Comparison of ENCODE assay signal across 8 mouse cellular contexts in the genomic region with DNA sequence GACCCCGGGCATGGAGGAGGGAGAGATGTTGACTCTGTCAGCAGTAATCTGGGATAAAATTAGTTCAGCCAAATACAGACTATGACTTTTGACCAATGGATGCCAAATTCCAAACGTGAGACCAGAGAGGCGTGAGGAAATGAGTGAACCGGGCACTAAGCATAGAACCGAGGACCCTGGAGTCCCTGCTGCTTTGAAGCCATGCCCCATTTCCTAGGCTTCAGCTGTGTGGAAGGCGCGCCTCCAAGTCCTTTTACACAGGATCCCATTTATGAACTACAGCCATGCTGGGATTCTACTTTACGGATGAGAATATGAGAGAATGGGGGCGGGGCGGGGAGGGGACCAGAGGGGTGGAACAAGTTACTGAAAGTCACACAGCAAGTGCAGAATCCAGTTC.
DNase-seq lines count a peak whose midpoint lies in the region; ATAC-seq and TF ChIP-seq lines count a peak whose summit lies in the region.

No protein-coding gene starts in this region.

- ATAC-seq in heart, embryonic 14.5 days (ENCODE audit: insufficient number of reproducible peaks, insufficient read depth, low FRiP score, low read depth): no peak
- ATAC-seq in midbrain, embryonic 12.5 days (ENCODE audit: low FRiP score, low read depth): no peak
- ATAC-seq in midbrain, embryonic 13.5 days: no peak
- no peak for ATAC-seq in hindbrain, embryonic 15.5 days (ENCODE audit: low FRiP score, low read depth)
- peak; percentile 24; the same call in 1 of the 2 replicates for ATAC-seq in stomach, embryonic 16.5 days (ENCODE audit: insufficient read depth, low FRiP score)

- no peak overlapping the region for H3K4me3 ChIP-seq in heart, embryonic 14.5 days (ENCODE audit: control insufficient read depth in 1 of 2, insufficient read depth in 1 of 2, low read depth in 1 of 2, low read length in 2 of 2)
- no peak overlapping the region for H3K4me3 ChIP-seq in midbrain, embryonic 12.5 days
- H3K4me3 ChIP-seq in midbrain, embryonic 13.5 days (replicated peaks): no peak overlapping the region
- no peak overlapping the region for H3K4me3 ChIP-seq in hindbrain, embryonic 15.5 days
- no peak overlapping the region for H3K4me3 ChIP-seq in stomach, embryonic 16.5 days (replicated peaks; ENCODE audit: low read length)
- H3K4me3 ChIP-seq in cerebellum, adult 2 months (replicated peaks; ENCODE audit: insufficient read depth, low read depth, low read length): no peak overlapping the region

- H3K9ac ChIP-seq in heart, embryonic 14.5 days (ENCODE audit: low read length): no peak overlapping the region
- no peak overlapping the region for H3K9ac ChIP-seq in midbrain, embryonic 12.5 days (replicated peaks)
- no peak overlapping the region for H3K9ac ChIP-seq in midbrain, embryonic 13.5 days (replicated peaks)
- H3K9ac ChIP-seq in hindbrain, embryonic 15.5 days: no peak overlapping the region
- peak overlapping the region; percentile 9; the same call in 1 of the 2 replicates for H3K9ac ChIP-seq in stomach, embryonic 16.5 days (ENCODE audit: low read length)

- 0 out of 2 replicates have a peak, but pooled peaks cover 5% of the 10 kb centered on the region for H3K9me3 ChIP-seq in heart, embryonic 14.5 days (ENCODE audit: control insufficient read depth, low read length)
- H3K9me3 ChIP-seq in midbrain, embryonic 12.5 days: no peaks in the 10 kb centered on the region
- 0 out of 2 replicates have a peak, but pooled peaks cover 3% of the 10 kb centered on the region for H3K9me3 ChIP-seq in midbrain, embryonic 13.5 days
- H3K9me3 ChIP-seq in hindbrain, embryonic 15.5 days: no peaks in the 10 kb centered on the region
- 0 out of 2 replicates have a peak, but pooled peaks cover 3% of the 10 kb centered on the region for H3K9me3 ChIP-seq in stomach, embryonic 16.5 days (replicated peaks; ENCODE audit: control insufficient read depth, low read length)

- TF ChIP-seq CTCF in cerebellum, adult 2 months (IDR thresholded peaks at IDR 0.05; ENCODE audit: borderline replicate concordance, insufficient read depth, low read depth, low read length): no peak

- intact Hi-C loops in heart, postnatal 14 days (cut with DNase I): no loop called here

- H3K4me2 ChIP-seq in heart, embryonic 14.5 days (ENCODE audit: low read length): no peak overlapping the region
- no peak overlapping the region for H3K4me2 ChIP-seq in midbrain, embryonic 12.5 days (replicated peaks)
- no peak overlapping the region for H3K4me2 ChIP-seq in midbrain, embryonic 13.5 days (replicated peaks)
- H3K4me2 ChIP-seq in hindbrain, embryonic 15.5 days: no peak overlapping the region
- 0 out of 2 replicates have a peak overlapping the region, but pooled peaks have one; percentile 26 for H3K4me2 ChIP-seq in stomach, embryonic 16.5 days (ENCODE audit: low read depth, low read length)

- no peak for TF ChIP-seq POLR2A in cerebellum, adult 2 months (IDR thresholded peaks at IDR 0.05; ENCODE audit: borderline replicate concordance, insufficient read depth, low read length)

- peak overlapping the region; percentile 14 to 38; a peak in 2 of 4 replicates for H3K27ac ChIP-seq in heart, embryonic 14.5 days (replicated peaks in 1 of 2; ENCODE audit: control insufficient read depth in 1 of 2, insufficient read depth in 1 of 2, low read depth in 2 of 2, low read length in 2 of 2)
- H3K27ac ChIP-seq in midbrain, embryonic 12.5 days (replicated peaks): 0 out of 2 replicates have a peak overlapping the region, but pooled peaks have one; percentile 5
- H3K27ac ChIP-seq in midbrain, embryonic 13.5 days: no peak overlapping the region
- peak overlapping the region; percentile 1; the same call in 1 of the 2 replicates for H3K27ac ChIP-seq in hindbrain, embryonic 15.5 days (replicated peaks)
- peak overlapping the region; percentile 88 for H3K27ac ChIP-seq in stomach, embryonic 16.5 days (ENCODE audit: low read length)
- H3K27ac ChIP-seq in cerebellum, adult 2 months (ENCODE audit: insufficient read depth, low read length): no peak overlapping the region

- no peaks in the 10 kb centered on the region for H3K36me3 ChIP-seq in heart, embryonic 14.5 days (ENCODE audit: control insufficient read depth, insufficient read depth, low read length)
- H3K36me3 ChIP-seq in midbrain, embryonic 12.5 days: no peaks in the 10 kb centered on the region
- H3K36me3 ChIP-seq in midbrain, embryonic 13.5 days: no peaks in the 10 kb centered on the region
- H3K36me3 ChIP-seq in hindbrain, embryonic 15.5 days: no peaks in the 10 kb centered on the region
- H3K36me3 ChIP-seq in stomach, embryonic 16.5 days (ENCODE audit: control insufficient read depth, insufficient read depth, low read length): no peaks in the 10 kb centered on the region

- no peaks in the 10 kb centered on the region for H3K27me3 ChIP-seq in heart, embryonic 14.5 days (ENCODE audit: control insufficient read depth, insufficient read depth, low read length)
- H3K27me3 ChIP-seq in midbrain, embryonic 12.5 days: no peaks in the 10 kb centered on the region; the same call in none of the 2 replicates
- no peaks in the 10 kb centered on the region for H3K27me3 ChIP-seq in midbrain, embryonic 13.5 days
- no peaks in the 10 kb centered on the region for H3K27me3 ChIP-seq in hindbrain, embryonic 15.5 days
- no peaks in the 10 kb centered on the region for H3K27me3 ChIP-seq in stomach, embryonic 16.5 days (ENCODE audit: control insufficient read depth, insufficient read depth, low read length)
- H3K27me3 ChIP-seq in cerebellum, adult 2 months (ENCODE audit: control insufficient read depth, insufficient read depth, low read length): no peaks in the 10 kb centered on the region

- 65% methylated on average over 10 of the region's 10 CpGs for WGBS in heart, embryonic 14.5 days
- WGBS in midbrain, embryonic 12.5 days: 77% methylated on average over 10 of the region's 10 CpGs
- 86% methylated on average over 10 of the region's 10 CpGs for WGBS in midbrain, embryonic 13.5 days
- 61% methylated on average over 10 of the region's 10 CpGs for WGBS in hindbrain, embryonic 15.5 days
- WGBS in stomach, embryonic 16.5 days: 45% methylated on average over 10 of the region's 10 CpGs
- 70% methylated on average over 10 of the region's 10 CpGs for WGBS in cerebellum, adult 2 months

- no peak for DNase-seq in heart, postnatal 14 days
- no peak for DNase-seq in yolk sac, embryonic 10.5 days (ENCODE audit: low spot score)
- no peak for DNase-seq in cerebellum, adult 2 months

- peaks cover 14 to 15% of the 10 kb centered on the region in 2 experiments for H3K4me1 ChIP-seq in heart, embryonic 14.5 days (ENCODE audit: control insufficient read depth in 2 of 2, insufficient read depth in 2 of 2, low read length in 2 of 2)
- peaks cover 17% of the 10 kb centered on the region; the same call in 1 of the 2 replicates for H3K4me1 ChIP-seq in midbrain, embryonic 12.5 days
- peaks cover 17% of the 10 kb centered on the region; the same call in 1 of the 2 replicates for H3K4me1 ChIP-seq in midbrain, embryonic 13.5 days (replicated peaks)
- H3K4me1 ChIP-seq in hindbrain, embryonic 15.5 days (replicated peaks): peaks cover 24% of the 10 kb centered on the region
- peaks cover 42% of the 10 kb centered on the region for H3K4me1 ChIP-seq in stomach, embryonic 16.5 days (ENCODE audit: control insufficient read depth, insufficient read depth, low read length)
- H3K4me1 ChIP-seq in cerebellum, adult 2 months (ENCODE audit: control insufficient read depth, insufficient read depth, low read length): peaks cover 8% of the 10 kb centered on the region

Comparison
In these comparisons a context has a peak if more than half of its experiments do, and no peak if none do; other contexts are left out.
1. H3K27ac ChIP-seq: peak in heart, embryonic 14.5 days (2 of 2), midbrain, embryonic 12.5 days (single experiment), hindbrain, embryonic 15.5 days (single experiment) and stomach, embryonic 16.5 days (single experiment); none in midbrain, embryonic 13.5 days (single experiment) and cerebellum, adult 2 months (single experiment).